Mouse (Mus musculus): Measurements from ENCODE around the gene Tiparp. TPM values are rescaled to one million over a fixed set of nuclear protein-coding genes. Genes with fewer than 3 reads are reported as not detected.
A peak's percentile ranks its signal among the peaks of the same experiment; 100 is the strongest.

Gene Tiparp
- polyA plus RNA-seq, 1 experiment from 2014 or later: 24.3 TPM

DNA sequence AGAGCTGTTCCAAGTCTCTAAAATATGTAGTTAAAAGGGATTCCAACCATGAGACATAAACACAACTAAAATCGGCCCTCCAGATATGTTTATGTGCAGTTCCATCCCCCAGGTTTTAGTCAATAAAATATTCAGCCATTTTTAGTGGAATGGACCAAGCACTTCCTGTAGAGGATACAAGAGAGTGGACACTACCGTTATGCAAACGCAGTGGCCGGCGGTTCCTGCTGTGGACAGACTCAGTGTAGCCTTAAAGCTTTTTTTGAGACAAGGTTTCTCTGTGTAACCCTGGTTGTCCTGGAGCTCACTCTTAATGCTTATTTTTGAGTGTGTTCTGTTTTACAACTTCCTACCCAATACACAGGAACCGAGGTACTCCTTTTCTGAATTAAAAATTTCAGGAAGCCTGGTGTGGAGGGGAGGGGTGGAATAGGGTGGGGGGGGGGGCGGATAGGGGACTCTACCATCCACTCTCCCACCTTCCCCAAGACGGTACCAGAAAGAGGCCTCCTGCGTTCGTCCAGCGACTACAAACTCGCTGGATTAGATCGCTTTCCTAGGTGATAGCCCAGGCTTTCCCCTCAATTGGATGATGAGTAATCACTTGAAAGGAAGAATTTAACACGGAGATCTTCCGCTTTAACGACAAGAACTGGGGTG lies 57.7 kb downstream of the Tiparp start:
- H3K4me2 ChIP-seq (ENCODE audit: low read depth, low read length): peak overlapping the region; percentile 64
- no peak for ATAC-seq (replicated peaks; ENCODE audit: extremely low read depth, insufficient read depth, low FRiP score)
- H3K27ac ChIP-seq (ENCODE audit: low read length): no peak overlapping the region
- H3K4me3 ChIP-seq (ENCODE audit: low read length): peak overlapping the region; percentile 44
- H3K9me3 ChIP-seq (replicated peaks; ENCODE audit: control insufficient read depth, low read length): no peaks in the 10 kb centered on the region
- H3K36me3 ChIP-seq (ENCODE audit: control insufficient read depth, insufficient read depth): no peaks in the 10 kb centered on the region
- H3K27me3 ChIP-seq (ENCODE audit: control insufficient read depth, insufficient read depth, low read length): no peaks in the 10 kb centered on the region
- peak overlapping the region; percentile 51 for H3K9ac ChIP-seq (ENCODE audit: low read length)
- no peaks in the 10 kb centered on the region for H3K4me1 ChIP-seq (ENCODE audit: control insufficient read depth, insufficient read depth, low read length)
- 32% methylated on average over 16 of the region's 16 CpGs for WGBS

- Histone ChIP-seq H3K27ac (ENCODE audit: low read length) (no peak overlapping the region), H3K4me1 (ENCODE audit: control insufficient read depth, insufficient read depth, low read length) (no peaks in the 10 kb centered on the region), H3K9me3 (replicated peaks; ENCODE audit: control insufficient read depth, low read length) (no peaks in the 10 kb centered on the region), H3K9ac (ENCODE audit: low read length) (peak overlapping the region; percentile 51), H3K4me2 (ENCODE audit: low read depth, low read length) (peak overlapping the region; percentile 64), H3K27me3 (ENCODE audit: control insufficient read depth, insufficient read depth, low read length) (no peaks in the 10 kb centered on the region), H3K36me3 (ENCODE audit: control insufficient read depth, insufficient read depth) (no peaks in the 10 kb centered on the region), H3K4me3 (ENCODE audit: low read length) (peak overlapping the region; percentile 44)
- peak; percentile 55; the same call in 1 of the 2 replicates for ATAC-seq (replicated peaks; ENCODE audit: extremely low read depth, insufficient read depth, low FRiP score)
- 7% methylated on average over 16 of the region's 16 CpGs for WGBS
These were observed 58.3 kb downstream of the Tiparp start for GRCm38 (mm10) chr3:65586483-65586905.

- Histone ChIP-seq H3K9me3 (replicated peaks; ENCODE audit: control insufficient read depth, low read length) (no peaks in the 10 kb centered on the region), H3K4me3 (ENCODE audit: low read length) (peak overlapping the region; percentile 44), H3K4me1 (ENCODE audit: control insufficient read depth, insufficient read depth, low read length) (no peaks in the 10 kb centered on the region), H3K9ac (ENCODE audit: low read length) (peak overlapping the region; percentile 51; the same call in 1 of the 2 replicates), H3K27ac (ENCODE audit: low read length) (no peak overlapping the region), H3K4me2 (ENCODE audit: low read depth, low read length) (peak overlapping the region; percentile 64), H3K27me3 (ENCODE audit: control insufficient read depth, insufficient read depth, low read length) (no peaks in the 10 kb centered on the region), H3K36me3 (ENCODE audit: control insufficient read depth, insufficient read depth) (no peaks in the 10 kb centered on the region)
- 88% methylated on average over 2 of the region's 2 CpGs for WGBS
- no peak for ATAC-seq (replicated peaks; ENCODE audit: extremely low read depth, insufficient read depth, low FRiP score)
These were observed 58.8 kb downstream of the Tiparp start for GRCm38 (mm10) chr3:65586966-65587365.

- no peaks in the 10 kb centered on the region for H3K27me3 ChIP-seq (ENCODE audit: control insufficient read depth, insufficient read depth, low read length)
- H3K4me3 ChIP-seq (ENCODE audit: low read length): no peak overlapping the region
- no peak overlapping the region for H3K27ac ChIP-seq (ENCODE audit: low read length)
- H3K9ac ChIP-seq (ENCODE audit: low read length): no peak overlapping the region
- ATAC-seq (replicated peaks; ENCODE audit: extremely low read depth, insufficient read depth, low FRiP score): no peak
- 69% methylated on average over 3 of the region's 3 CpGs for WGBS
- no peak overlapping the region for H3K4me2 ChIP-seq (ENCODE audit: low read depth, low read length)
- no peaks in the 10 kb centered on the region for H3K36me3 ChIP-seq (ENCODE audit: control insufficient read depth, insufficient read depth)
- H3K9me3 ChIP-seq (replicated peaks; ENCODE audit: control insufficient read depth, low read length): no peaks in the 10 kb centered on the region
- H3K4me1 ChIP-seq (ENCODE audit: control insufficient read depth, insufficient read depth, low read length): no peaks in the 10 kb centered on the region
These were observed 60.2 kb downstream of the Tiparp start for GRCm38 (mm10) chr3:65588424-65588823.

GRCm38 (mm10) chr3:65592850-65593249 lies 64.6 kb downstream of the Tiparp start:
- ATAC-seq (replicated peaks; ENCODE audit: extremely low read depth, insufficient read depth, low FRiP score): no peak
- Histone ChIP-seq H3K27ac (ENCODE audit: low read length) (no peak overlapping the region), H3K4me2 (ENCODE audit: low read depth, low read length) (no peak overlapping the region), H3K27me3 (ENCODE audit: control insufficient read depth, insufficient read depth, low read length) (no peaks in the 10 kb centered on the region), H3K4me1 (ENCODE audit: control insufficient read depth, insufficient read depth, low read length) (no peaks in the 10 kb centered on the region), H3K36me3 (ENCODE audit: control insufficient read depth, insufficient read depth) (no peaks in the 10 kb centered on the region), H3K4me3 (ENCODE audit: low read length) (no peak overlapping the region), H3K9me3 (replicated peaks; ENCODE audit: control insufficient read depth, low read length) (no peaks in the 10 kb centered on the region), H3K9ac (ENCODE audit: low read length) (no peak overlapping the region)
- 93% methylated on average over 6 of the region's 6 CpGs for WGBS

- no peaks in the 10 kb centered on the region for H3K27me3 ChIP-seq (ENCODE audit: control insufficient read depth, insufficient read depth, low read length)
- ATAC-seq (replicated peaks; ENCODE audit: extremely low read depth, insufficient read depth, low FRiP score): no peak
- no peaks in the 10 kb centered on the region for H3K9me3 ChIP-seq (replicated peaks; ENCODE audit: control insufficient read depth, low read length)
- no peak overlapping the region for H3K9ac ChIP-seq (ENCODE audit: low read length)
- no peak overlapping the region for H3K4me3 ChIP-seq (ENCODE audit: low read length)
- H3K4me2 ChIP-seq (ENCODE audit: low read depth, low read length): no peak overlapping the region
- H3K4me1 ChIP-seq (ENCODE audit: control insufficient read depth, insufficient read depth, low read length): no peaks in the 10 kb centered on the region
- no peak overlapping the region for H3K27ac ChIP-seq (ENCODE audit: low read length)
- H3K36me3 ChIP-seq (ENCODE audit: control insufficient read depth, insufficient read depth): no peaks in the 10 kb centered on the region
These were observed 66.3 kb downstream of the Tiparp start for GRCm38 (mm10) chr3:65594493-65594892.

DNA sequence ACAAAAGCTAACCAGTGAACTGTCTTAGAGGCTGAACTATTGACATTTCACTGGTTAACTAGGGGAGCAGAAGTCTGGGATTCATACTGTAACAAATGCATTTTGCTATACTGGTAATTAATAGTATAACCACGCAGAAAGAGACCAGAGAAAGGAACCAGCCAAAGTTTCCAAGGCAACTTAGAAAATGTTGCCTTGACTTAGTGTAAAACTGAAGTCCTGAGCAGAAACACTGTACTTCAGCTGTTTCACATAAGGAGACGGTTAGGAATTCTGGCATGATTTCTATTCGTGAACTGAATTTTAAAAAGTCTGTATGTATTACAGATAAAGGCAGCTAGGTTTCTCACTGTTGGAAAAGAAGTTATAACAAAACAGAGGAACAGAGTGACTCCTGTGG lies 67.0 kb downstream of the Tiparp start:
- H3K27me3 ChIP-seq (ENCODE audit: control insufficient read depth, insufficient read depth, low read length): no peaks in the 10 kb centered on the region
- no peak overlapping the region for H3K4me3 ChIP-seq (ENCODE audit: low read length)
- no peak overlapping the region for H3K9ac ChIP-seq (ENCODE audit: low read length)
- no peaks in the 10 kb centered on the region for H3K4me1 ChIP-seq (ENCODE audit: control insufficient read depth, insufficient read depth, low read length)
- no peak overlapping the region for H3K4me2 ChIP-seq (ENCODE audit: low read depth, low read length)
- no peaks in the 10 kb centered on the region for H3K36me3 ChIP-seq (ENCODE audit: control insufficient read depth, insufficient read depth)
- no peak overlapping the region for H3K27ac ChIP-seq (ENCODE audit: low read length)
- WGBS: 78% methylated on average over 3 of the region's 3 CpGs
- H3K9me3 ChIP-seq (replicated peaks; ENCODE audit: control insufficient read depth, low read length): no peaks in the 10 kb centered on the region
- no peak for ATAC-seq (replicated peaks; ENCODE audit: extremely low read depth, insufficient read depth, low FRiP score)

- Histone ChIP-seq H3K9ac (ENCODE audit: low read length) (no peak overlapping the region), H3K4me3 (ENCODE audit: low read length) (no peak overlapping the region), H3K4me2 (ENCODE audit: low read depth, low read length) (no peak overlapping the region), H3K27me3 (ENCODE audit: control insufficient read depth, insufficient read depth, low read length) (no peaks in the 10 kb centered on the region), H3K27ac (ENCODE audit: low read length) (no peak overlapping the region), H3K36me3 (ENCODE audit: control insufficient read depth, insufficient read depth) (no peaks in the 10 kb centered on the region), H3K4me1 (ENCODE audit: control insufficient read depth, insufficient read depth, low read length) (peaks cover 4% of the 10 kb centered on the region), H3K9me3 (replicated peaks; ENCODE audit: control insufficient read depth, low read length) (no peaks in the 10 kb centered on the region)
- no peak for ATAC-seq (replicated peaks; ENCODE audit: extremely low read depth, insufficient read depth, low FRiP score)
- WGBS: 64% methylated on average over 7 of the region's 7 CpGs
These were observed 70.0 kb downstream of the Tiparp start for GRCm38 (mm10) chr3:65598071-65598830.

- Histone ChIP-seq H3K4me3 (ENCODE audit: low read length) (no peak overlapping the region), H3K36me3 (ENCODE audit: control insufficient read depth, insufficient read depth) (no peaks in the 10 kb centered on the region), H3K4me1 (ENCODE audit: control insufficient read depth, insufficient read depth, low read length) (peaks cover 4% of the 10 kb centered on the region), H3K27ac (ENCODE audit: low read length) (no peak overlapping the region), H3K4me2 (ENCODE audit: low read depth, low read length) (no peak overlapping the region), H3K9ac (ENCODE audit: low read length) (no peak overlapping the region), H3K9me3 (replicated peaks; ENCODE audit: control insufficient read depth, low read length) (no peaks in the 10 kb centered on the region), H3K27me3 (ENCODE audit: control insufficient read depth, insufficient read depth, low read length) (no peaks in the 10 kb centered on the region)
- 82% methylated on average over 6 of the region's 6 CpGs for WGBS
- ATAC-seq (replicated peaks; ENCODE audit: extremely low read depth, insufficient read depth, low FRiP score): no peak
These were observed 70.9 kb downstream of the Tiparp start for GRCm38 (mm10) chr3:65599151-65599550.
